Mouse (Mus musculus): ENCODE data around the gene D930007J09Rik.
A peak's percentile ranks its signal among the peaks of the same experiment; 100 is the strongest.

D930007J09Rik gene

DNA sequence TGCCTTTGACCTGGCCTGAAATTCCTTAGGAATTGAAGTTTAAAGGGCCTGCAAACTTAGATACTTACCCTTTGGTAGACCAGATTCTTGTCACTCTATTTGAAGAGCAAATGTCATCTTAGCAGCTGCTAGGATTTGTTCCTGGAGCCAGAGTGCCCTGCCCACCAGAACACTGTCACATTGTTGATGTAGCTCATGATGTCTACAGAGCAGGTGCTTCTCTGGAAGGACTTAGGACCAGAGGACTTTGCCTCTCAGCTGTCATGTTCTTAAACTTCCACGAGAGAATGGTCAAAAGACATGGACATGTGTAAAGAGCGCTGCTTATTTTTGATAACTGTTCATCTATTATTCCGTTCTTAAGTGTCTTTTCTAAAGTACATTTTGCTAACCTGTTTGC, 16.6 kb upstream of the D930007J09Rik start:
- no peak for DNase-seq

DNA sequence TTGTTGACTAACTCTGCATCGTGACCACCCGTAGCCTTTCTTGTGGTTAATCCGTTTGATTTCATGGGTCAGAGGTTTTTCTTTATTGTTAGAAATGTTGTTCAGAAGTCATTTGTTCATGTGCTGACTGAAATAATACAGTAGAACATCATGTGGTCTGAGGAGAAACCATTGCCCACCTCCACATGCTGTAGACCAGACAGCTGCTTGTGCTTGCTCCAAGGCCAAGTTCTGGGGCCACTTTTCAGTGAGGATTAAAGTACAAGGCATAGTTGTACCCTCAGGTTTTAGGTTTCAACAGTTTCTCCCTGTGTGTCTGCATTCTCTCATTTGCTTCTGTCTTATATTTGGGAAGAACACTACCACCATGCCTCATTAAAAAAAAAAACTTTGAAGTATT, 5.0 kb upstream of the D930007J09Rik start:
- DNase-seq = no peak

DNA sequence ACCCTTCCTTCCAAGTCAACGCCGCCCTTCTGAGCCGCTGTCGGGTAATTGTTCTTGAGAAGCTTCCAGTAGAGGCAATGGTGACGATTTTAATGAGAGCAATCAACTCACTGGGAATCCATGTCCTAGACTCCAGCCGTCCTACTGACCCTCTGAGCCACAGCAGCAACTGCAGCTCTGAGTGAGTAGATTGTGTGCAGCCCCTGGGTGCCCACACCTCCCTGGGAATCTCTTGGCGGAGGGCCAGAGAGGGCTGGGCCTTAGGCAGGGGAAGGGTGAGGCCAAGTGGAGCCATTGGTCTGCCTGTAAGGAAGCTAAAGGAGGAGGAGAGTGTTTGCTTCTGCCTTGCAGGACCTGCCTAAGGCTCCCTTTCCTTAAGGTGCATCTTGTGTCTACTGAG, 4.2 kb upstream of the D930007J09Rik start:
- peak in 1 of 2 experiments; percentile 42 for DNase-seq

DNA sequence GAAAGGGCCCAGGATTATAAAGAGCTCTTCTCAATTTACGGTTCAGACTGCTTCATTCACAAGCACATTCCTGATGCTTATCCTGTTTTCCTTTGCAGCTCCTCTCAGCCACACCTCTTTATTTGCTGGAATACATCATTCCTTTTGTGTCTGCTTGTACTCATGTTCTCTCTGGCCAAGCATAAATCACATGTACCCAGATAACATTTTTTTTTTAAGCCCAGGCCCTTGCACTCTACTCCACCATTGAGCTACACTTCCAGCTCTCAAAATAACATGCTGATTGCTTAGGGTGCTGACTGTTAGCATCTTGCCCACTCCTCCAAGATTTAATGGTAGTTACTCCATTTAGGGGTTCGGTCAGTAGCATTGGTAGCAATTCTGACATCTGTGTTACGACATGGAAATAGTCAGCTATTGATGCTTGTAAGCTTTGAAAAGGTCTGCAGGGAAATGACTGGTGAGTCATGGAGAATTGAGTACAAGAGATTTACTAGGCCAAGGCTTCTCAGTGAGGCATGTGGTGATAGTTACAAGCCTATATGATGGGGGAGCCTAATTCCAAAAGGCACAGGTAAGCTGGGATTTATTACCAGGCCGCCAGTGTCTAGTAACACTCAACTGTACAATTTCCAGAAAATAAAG, 1.2 kb upstream of the D930007J09Rik start:
- DNase-seq = no peak

DNA sequence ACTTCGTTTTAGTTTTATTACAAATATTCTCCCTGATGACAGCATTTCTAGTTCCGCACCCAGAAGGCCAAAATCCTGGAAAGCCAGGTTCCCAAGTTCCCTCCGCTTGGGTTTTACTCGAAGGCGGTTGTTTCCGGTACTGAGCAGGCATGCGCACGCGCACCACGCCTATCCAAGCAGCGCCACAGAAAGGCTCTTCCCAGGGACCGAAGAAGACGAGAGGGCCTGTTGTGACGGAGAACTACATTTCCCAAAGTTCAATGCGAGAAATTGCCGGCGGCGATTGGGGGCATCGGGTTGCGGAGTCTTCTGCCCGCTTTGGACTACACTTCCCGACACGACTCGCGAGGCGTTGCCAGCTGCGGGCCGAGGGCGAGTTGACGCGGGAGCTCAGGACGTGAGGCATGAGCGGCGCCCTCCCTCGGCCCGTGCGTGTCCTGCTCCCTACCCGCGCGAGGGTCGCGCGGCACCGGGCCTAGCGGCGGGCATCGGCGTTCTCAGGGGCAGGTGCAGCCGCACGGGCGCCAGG, 892 bp downstream of the D930007J09Rik start, which contains the start of gene Wrnip1:
Gene Wrnip1, plus strand, starts transcription at position 346 of the 529 bp plus-strand sequence.
- DNase-seq = peak; percentile 97 to 98

DNA sequence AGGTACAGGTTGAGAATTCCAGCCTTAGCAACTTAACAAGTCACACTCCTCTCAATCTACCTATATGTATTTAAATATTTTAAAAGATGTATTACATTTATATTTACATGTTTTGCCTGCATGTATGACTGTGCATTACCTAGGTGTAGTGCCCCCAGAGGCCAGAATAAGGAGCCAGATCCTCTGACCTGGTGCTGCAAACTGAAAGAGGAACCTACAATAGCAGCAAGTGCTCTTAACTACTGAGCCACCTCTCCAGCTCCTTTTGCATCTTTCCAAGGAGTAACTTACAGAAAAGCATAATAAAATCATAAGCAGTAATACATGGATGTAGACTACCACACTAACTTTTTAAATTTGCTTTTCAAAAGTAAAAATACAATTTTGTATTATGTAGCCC, 1.8 kb downstream of the D930007J09Rik start:
- DNase-seq = peak in 1 of 2 experiments; percentile 20

DNA sequence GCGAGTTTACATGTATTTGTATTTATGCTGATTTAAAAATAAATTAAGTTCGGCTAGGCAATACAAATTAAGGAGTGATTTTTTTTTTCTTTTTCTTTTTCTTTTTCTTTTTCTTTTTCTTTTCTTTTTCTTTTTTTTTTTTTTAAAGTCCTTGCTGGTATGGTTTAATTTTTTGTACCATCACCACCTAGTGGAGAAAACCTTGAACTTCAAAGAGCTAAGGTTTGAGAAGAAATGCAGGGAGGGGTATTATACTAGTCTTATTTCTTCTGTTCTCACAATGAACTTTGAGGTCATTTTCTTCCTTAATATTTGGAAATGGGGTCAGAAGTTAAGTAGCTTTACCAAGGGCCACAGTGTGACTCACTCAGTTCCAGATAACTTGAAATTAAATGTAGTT, 3.5 kb downstream of the D930007J09Rik start:
- DNase-seq = no peak

DNA sequence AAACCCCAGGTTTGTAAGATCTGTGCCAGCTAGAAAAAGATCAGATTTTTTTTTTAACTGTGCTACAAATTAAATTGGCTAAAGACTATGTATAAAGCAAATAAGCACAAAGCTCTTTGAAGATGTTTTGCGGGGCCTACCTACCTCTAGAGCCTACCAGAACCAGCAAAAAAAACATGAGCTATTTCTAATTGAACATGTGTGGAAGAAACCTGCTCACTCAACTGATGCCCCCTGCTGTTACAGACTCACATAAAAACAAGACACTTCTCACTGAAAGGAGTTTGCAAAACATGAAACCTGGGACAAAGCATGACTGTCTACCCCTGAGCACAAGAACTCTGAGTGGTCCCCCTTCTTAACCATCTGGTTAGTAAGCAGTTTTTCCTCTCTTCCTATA, 5.6 kb downstream of the D930007J09Rik start:
- DNase-seq = no peak

DNA sequence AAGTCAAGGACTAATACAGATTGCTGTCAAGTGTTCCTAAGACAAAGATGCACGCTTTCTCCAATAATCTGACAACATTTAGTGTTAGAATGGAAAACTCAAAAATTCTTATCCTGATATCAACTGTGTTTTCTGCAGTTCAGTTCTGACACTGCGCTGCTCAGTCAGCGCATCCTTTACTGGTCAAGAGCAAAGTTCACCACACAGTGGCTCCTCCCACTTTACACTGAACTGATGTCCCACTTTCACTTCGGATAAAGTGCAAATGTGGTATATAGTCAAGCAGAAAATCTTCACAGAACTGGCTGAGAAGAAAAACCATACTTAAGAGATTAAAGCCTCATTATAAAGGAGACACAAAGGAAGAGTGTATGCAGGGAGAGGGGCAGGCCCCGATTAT, 7.5 kb downstream of the D930007J09Rik start:
- DNase-seq = no peak

DNA sequence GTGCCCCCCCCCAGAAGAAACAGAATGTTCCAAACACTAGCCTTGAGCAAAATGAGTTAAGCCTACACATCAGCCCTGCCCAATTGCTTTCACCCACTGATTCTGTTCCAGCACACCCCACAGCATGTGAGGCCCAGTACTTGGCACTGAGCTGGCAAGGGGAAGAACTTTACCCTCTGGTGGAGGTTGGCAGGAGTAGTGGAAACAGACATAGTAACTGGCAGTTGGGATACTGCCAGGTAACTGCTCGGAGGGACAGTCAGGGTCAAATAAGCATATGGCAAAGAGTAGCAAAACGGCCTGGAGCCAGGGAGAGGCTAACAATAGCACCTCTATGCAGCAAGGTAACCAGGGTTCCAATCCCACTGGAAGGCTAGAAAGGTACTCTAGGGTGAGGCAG, 8.0 kb downstream of the D930007J09Rik start:
- DNase-seq = peak in 1 of 2 experiments; percentile 33

DNA sequence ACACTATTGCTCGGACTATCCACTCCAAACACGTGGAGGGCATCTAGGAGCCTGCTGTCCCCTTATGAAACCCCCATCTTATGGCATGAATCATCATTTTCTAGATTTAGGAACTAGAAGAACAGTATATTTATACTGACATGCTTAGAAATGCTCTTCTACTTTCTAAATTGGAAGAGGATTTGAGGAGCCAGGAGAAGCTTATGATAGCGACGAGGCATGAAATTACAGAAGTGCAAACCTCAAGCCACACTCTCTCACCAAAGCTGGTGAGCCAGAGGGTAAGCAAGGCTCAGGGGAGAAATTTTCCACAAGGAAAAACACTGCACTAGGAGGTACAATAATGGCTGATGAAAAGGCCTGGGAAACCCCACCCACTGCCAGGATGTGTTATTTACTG, 12.9 kb downstream of the D930007J09Rik start:
- DNase-seq = no peak

DNA sequence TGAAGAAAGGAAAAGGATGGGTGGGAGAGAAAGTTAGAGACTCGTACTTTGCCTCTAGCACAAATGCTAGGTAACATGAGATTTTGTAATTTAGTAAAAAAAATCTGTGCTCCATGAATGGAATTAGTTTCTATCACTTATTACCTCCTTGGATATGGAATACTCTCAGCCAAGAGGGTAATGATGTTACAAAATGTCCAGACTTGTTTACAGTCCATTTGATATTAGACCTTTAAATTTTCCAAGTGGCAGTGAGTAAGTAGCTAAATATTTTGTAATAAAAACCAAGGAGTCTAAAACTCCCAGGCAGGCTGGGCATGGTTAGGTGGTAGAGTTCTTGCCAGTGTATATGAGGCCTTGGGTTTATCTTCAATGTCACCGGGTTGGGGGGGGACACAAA, 15.1 kb downstream of the D930007J09Rik start:
- DNase-seq = no peak

DNA sequence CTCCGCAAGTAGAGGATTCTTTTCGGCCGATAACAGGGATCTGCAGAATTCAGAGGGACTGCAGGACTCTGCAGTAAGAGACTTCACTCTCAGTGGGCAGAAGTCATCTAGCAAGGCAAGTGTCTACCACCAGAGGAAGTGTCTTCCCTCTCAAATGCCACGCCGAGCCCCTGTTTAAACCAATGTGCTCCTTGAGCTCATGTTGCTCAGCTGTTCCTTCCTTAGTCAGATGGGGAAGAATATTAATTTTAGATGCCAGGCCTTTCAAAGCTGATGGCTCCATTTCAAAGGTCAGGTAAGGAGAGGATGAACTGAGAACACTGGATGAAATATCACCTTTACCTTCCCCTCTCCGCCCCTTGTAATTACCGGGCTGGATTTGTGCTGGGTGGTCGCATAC, 18.8 kb downstream of the D930007J09Rik start, which contains the start of gene Mylk4:
Gene Mylk4, minus strand, starts transcription at position 139 of the 400 bp plus-strand sequence.
- DNase-seq = no peak

DNA sequence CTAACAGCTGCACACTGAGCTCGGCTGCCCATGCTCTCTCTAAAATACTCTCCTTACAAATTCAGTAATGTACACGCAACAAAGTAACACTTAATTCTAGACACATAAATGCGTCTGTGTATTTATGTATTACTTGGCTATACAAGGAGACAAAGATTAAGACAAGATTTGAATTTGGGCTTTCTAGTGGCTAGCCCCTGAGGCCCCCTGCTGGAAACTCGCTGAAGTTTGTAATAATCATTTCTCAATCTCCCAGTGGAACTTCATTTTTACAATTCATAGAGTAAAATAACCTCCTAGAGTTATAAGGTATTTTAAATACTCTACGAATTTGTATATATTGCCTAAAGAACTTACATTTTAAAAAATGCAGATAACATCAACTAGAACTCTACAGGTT, 19.6 kb downstream of the D930007J09Rik start:
- no peak for DNase-seq

DNA sequence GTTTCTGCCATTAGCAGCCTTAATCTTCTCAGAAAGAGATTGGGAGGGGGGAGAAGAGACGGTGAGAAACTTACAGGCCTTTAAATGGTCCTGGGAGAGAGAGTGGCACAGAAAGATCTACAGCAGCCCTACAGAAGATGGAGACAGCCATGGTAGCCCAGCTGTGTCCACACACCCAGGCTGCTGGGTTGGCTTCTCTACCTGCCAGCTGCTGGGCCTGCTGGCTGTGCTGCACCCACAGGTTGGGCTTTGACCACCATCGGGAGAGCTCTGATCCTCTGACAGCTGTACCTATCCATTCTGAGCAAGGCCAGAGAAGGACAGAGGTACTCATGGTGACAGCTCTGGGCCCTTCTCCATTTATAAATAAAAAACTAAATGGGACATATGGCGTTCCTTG, 23.8 kb downstream of the D930007J09Rik start:
- no peak for DNase-seq

DNA sequence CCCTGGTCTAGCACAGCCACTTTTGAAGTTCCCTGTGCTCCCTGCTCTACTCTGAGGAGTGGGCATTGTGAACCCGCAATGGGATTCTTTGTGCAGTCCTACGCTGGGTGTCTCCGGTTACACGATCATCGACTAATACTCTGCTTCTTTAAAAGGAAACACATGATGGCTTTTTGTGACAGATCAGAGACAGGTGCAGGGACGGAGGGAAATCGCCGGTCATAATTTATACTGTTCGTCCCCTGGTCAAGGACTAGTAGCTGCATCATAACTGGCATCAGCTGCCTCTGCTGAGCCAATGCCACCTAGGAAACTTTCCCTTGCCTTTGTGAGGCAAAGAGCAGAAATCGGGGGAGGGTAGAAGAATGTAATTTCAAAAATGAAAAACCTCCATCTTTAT, 26.3 kb downstream of the D930007J09Rik start:
- no peak for DNase-seq

DNA sequence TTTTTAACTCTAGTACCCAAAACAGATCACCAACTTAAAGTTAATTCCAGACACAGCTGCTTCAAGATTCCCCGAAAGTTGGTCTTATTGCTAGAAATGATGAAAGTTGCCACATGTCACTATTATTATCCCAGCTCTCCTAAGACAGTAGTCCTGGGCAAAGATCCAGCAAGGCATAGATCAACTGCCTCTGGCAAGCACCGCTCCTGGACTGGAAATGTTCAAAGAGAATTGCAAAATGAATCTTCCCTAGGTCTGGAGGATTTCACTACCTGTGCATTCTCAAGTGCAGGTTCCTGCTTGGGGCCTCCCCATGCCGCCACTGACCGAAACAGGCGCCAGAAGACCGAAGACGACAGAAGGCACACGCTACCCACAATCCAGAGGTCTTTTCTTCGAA, 26.8 kb downstream of the D930007J09Rik start:
- no peak for DNase-seq

DNA sequence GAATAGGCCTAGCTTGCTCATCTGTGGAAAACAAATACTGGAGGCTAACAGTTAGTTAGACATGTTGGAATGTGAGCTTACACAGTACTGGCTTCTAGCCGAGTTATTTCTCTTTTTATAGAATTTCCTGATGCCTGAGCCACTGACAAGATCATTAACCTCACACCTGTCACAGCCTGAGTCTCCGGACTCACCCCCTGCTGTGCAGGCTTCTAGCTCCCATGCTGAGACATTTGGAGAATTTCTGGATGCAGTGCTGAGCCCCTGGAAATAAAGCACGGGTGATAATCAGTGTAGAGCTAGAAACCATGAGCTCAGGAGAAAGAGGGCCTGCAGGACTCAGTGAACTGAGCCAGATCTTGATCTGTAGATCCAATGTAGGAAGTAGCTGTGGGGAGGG, 32.7 kb downstream of the D930007J09Rik start:
- DNase-seq = peak; percentile 4 to 6

DNA sequence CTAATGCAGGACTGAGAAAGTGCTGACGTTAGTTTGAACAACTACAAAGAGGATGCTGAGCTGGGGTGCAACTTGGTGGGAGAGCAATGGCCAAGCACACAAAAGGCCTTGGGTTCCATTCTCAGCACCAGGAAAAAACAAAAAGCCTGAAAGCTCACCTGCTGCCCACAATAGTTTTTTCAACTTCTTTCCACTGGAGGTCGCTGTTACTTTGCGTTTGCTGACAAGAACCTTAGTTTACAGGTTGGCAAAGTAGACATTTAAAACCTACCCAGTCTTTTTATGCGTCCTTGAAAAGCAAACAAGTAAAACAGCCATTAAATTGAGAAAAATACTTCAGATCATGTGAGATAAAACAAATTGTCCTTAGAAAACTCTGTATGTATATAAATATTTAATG, 34.5 kb downstream of the D930007J09Rik start:
- DNase-seq = peak; percentile 50 to 51

DNA sequence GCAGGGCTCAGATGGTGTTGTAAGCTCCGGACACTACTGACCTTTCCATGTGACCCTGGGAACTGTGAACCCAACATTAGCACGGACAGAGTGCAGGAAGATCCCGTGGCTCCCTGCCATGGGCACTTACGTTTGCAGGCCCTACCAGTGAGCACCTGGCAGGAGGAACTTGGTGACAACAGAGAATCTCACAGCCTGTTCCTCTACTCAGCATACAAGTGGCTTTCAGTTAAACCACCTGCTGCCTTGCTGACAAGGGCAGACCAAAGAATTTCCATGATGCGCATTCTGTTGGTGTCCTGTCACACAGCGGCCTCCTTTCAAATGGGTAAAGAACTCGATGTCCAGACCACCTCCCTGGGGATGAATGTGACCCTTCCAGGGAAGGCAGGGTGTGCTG, 38.2 kb downstream of the D930007J09Rik start:
- DNase-seq = no peak

DNA sequence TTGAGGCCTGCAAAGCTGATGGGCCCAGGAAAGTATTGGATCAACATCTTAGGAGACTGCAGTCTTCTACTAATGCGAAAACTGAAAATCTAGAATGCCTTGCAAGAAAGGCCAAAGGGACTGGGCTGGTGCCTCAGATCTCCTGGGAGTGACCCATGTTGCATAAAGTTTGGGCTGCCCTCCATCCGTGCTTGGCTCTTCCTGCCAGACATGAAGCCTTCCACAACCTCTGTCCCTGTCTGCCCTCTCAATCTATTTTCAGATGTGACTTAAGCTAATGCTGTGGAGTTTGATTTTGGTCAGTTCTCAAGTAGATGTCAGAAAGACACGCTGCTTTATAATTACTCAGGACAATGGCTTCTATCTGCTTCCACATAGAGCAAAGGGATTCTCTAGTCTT, 39.5 kb downstream of the D930007J09Rik start:
- DNase-seq = no peak

DNA sequence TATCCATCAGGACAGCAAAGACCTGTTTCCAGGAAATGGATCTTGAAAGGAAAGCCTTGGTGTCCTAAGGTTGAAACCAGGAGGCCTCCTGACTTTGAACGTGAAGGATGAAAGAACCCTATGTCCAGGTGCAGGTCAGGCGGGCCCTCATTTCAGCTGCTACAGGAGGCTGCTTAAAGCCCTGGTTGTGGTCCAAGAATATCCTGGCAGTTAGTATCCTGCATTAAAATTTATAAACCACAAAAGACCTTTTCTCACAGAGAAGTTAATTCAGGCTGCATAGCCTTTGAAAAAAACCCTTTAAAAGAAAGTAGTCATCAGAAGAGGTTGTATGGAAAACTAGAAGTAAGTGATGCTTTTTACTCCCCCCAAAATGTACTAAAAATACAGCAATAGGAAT, 41.9 kb downstream of the D930007J09Rik start:
- DNase-seq = no peak

DNA sequence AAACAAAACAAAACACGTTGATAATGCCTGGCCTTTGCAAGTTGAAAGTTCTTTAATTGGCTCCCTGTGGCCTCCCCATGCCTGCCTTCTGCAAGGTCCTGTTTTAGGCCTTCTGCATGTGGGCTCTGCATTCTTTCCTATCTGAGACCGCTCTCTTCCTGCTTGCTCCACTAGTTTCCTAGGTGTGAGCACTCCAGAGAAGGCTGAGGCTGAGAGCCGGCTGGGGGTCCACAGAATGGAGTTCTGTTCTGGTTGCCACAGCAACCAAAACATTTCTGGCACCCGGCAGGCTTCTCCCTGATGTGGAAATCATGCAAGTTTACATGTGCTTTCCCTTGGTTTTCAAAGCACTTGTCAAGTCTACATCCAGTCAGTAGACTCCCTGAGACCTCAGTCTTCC, 43.6 kb downstream of the D930007J09Rik start:
- DNase-seq = no peak
